Mouse (Mus musculus): Measurements from ENCODE around the gene Recql5.

GRCm38 (mm10) chr11:115957971-115958370 is 24.7 kb upstream of the Recql5 start:
- no peak for TF ChIP-seq CTCF (IDR thresholded peaks at IDR 0.05; ENCODE audit: low read depth)
- no peak for TF ChIP-seq EP300 (IDR thresholded peaks at IDR 0.05; ENCODE audit: low read depth)

Data from liver, postnatal 0 days (tissue).